In genomic region chr13:99900557-99900892, GRCm38 (mm10) we compare ENCODE assay signal across 8 mouse cellular contexts. TPM values are rescaled to one million over a fixed set of nuclear protein-coding genes. Genes with fewer than 3 reads are reported as not detected.
A peak's percentile ranks its signal among the peaks of the same experiment; 100 is the strongest.
DNase-seq lines count a peak whose midpoint lies in the region; ATAC-seq and TF ChIP-seq lines count a peak whose summit lies in the region.

No protein-coding gene starts in this region.

- H3K36me3 ChIP-seq in forebrain, embryonic 16.5 days (ENCODE audit: control insufficient read depth, insufficient read depth): no peaks in the 10 kb centered on the region
- H3K36me3 ChIP-seq in lung, postnatal 0 days (ENCODE audit: insufficient read depth, low read length): no peaks in the 10 kb centered on the region

- H3K9ac ChIP-seq in forebrain, embryonic 16.5 days (replicated peaks; ENCODE audit: low read depth, low read length): peak overlapping the region; percentile 18; the same call in 1 of the 2 replicates
- no peak overlapping the region for H3K9ac ChIP-seq in lung, postnatal 0 days (replicated peaks; ENCODE audit: low read depth)

- H3K9me3 ChIP-seq in forebrain, embryonic 16.5 days (ENCODE audit: control insufficient read depth, low read length): no peaks in the 10 kb centered on the region
- H3K9me3 ChIP-seq in lung, postnatal 0 days (ENCODE audit: low read length): no peaks in the 10 kb centered on the region

- H3K4me2 ChIP-seq in forebrain, embryonic 16.5 days (ENCODE audit: low read length): peak overlapping the region; percentile 62
- no peak overlapping the region for H3K4me2 ChIP-seq in lung, postnatal 0 days (replicated peaks; ENCODE audit: low read depth, low read length)

- H3K27me3 ChIP-seq in forebrain, embryonic 16.5 days (replicated peaks; ENCODE audit: control insufficient read depth, insufficient read depth, low read length): peaks cover 24% of the 10 kb centered on the region
- H3K27me3 ChIP-seq in lung, postnatal 0 days (replicated peaks; ENCODE audit: insufficient read depth, low read length): peaks cover 18% of the 10 kb centered on the region

- no peak for TF ChIP-seq EP300 in lung, postnatal 0 days (IDR thresholded peaks at IDR 0.05)

- H3K4me1 ChIP-seq in forebrain, embryonic 16.5 days (replicated peaks; ENCODE audit: control insufficient read depth, insufficient read depth, low read length): peaks cover 14% of the 10 kb centered on the region
- H3K4me1 ChIP-seq in lung, postnatal 0 days (ENCODE audit: insufficient read depth, low read depth, low read length): no peaks in the 10 kb centered on the region

- H3K27ac ChIP-seq in forebrain, embryonic 16.5 days (ENCODE audit: low read length): no peak overlapping the region
- H3K27ac ChIP-seq in lung, postnatal 0 days (ENCODE audit: low read length): no peak overlapping the region

- peak; percentile 22 for DNase-seq in left cerebral cortex, postnatal 4 days
- no peak for DNase-seq in left cerebral cortex, adult 11 months (ENCODE audit: low spot score)
- DNase-seq in adrenal gland, adult 8-10 months: peak; percentile 16
- peak; percentile 2 for DNase-seq in induced T-regulatory cell, adult 2 months (ENCODE audit: low read depth)
- peak; percentile 73 for DNase-seq in lung, postnatal 0 days (ENCODE audit: low spot score)
- DNase-seq in retina, postnatal 1 day: peak; percentile 78

- no peak for TF ChIP-seq CTCF in lung, postnatal 0 days (IDR thresholded peaks at IDR 0.05)

- peak; percentile 62 for ATAC-seq in forebrain, embryonic 16.5 days
- peak; percentile 86 for ATAC-seq in lung, postnatal 0 days
- ATAC-seq in monocyte, adult 5-6 weeks (replicated peaks; ENCODE audit: insufficient number of reproducible peaks, low FRiP score, low TSS enrichment, poor library complexity, severe bottlenecking): no peak

- WGBS in forebrain, embryonic 16.5 days: 1% methylated on average over 27 of the region's 30 CpGs
- WGBS in lung, postnatal 0 days: 3% methylated on average over 30 of the region's 30 CpGs

- peak overlapping the region; percentile 45 for H3K4me3 ChIP-seq in forebrain, embryonic 16.5 days (replicated peaks; ENCODE audit: low read length)
- H3K4me3 ChIP-seq in lung, postnatal 0 days (ENCODE audit: low read depth, low read length): no peak overlapping the region

- intact Hi-C loops in left cerebral cortex, postnatal 4 days (cut with DNase I): no loop called here

RNA-seq across cellular contexts. Expression of gene Cartpt, which starts 0.4 kb away (rescaled TPM):
- 1 to 10 TPM; 5.9 to 7.4 TPM for total RNA-seq in left cerebral cortex, postnatal 4 days (2021)
- 10 to 100 TPM in 2 of 4 experiments, 1 to 10 TPM in 2; 7.2 to 21.1 (median 11.5) TPM for total RNA-seq in adrenal gland, adult 8-10 months (2022)
- 0.68 and 2.4 TPM in 2 replicates for polyA plus RNA-seq in forebrain, embryonic 16.5 days (2015; fragmentation: Nextera tagmentation; extraction: Ambion mirVana)
- 0.27 and 0.64 TPM in 2 replicates for polyA plus RNA-seq in lung, postnatal 0 days (2015; fragmentation: Nextera tagmentation; extraction: Ambion mirVana)
- total RNA-seq in monocyte, adult 5-6 weeks (2017): not detected in 3 replicates
